Mouse (Mus musculus) E14TG2a.4 (cell line): ENCODE measurements at regions not wholly inside any gene's neighbourhood (a gene's known extent, or its start where the extent isn't known, plus 50 kb on each side); places are given as distances from the start of the nearest gene placed in this dataset.

Source experiments
- H3K27me3 ChIP-seq: 2 replicates; pipeline ENCODE4 v1.6.1; 2014; ENCODE audit warnings: low read length, control low read depth; ENCODE audit not compliant: insufficient read depth
- H3K36me3 ChIP-seq: 2 replicates; pipeline ENCODE4 v1.6.1; 2014; ENCODE audit warnings: low read length, control low read depth; ENCODE audit not compliant: insufficient read depth
- H3K4me1 ChIP-seq: replicated peaks from 2 replicates; pipeline ENCODE4 v1.6.1; 2014; ENCODE audit warnings: low read depth, low read length, control low read depth
- H3K4me3 ChIP-seq: replicated peaks from 2 replicates; pipeline ENCODE4 v1.5.1; 2014; ENCODE audit warnings: mild to moderate bottlenecking, low read length
- H3K9me3 ChIP-seq: 2 replicates; pipeline ENCODE4 v1.6.1; 2014; ENCODE audit warnings: low read length, control low read depth
- CTCF ChIP-seq: conservative IDR thresholded peaks from 2 replicates; pipeline ENCODE4 v1.5.1; 2014; ENCODE audit warnings: low read length
- NANOG ChIP-seq: IDR thresholded peaks from 2 replicates; pipeline ENCODE4 v1.6.1; 2014; ENCODE audit warnings: borderline replicate concordance, low read length, mixed read lengths
- POU5F1 ChIP-seq: IDR thresholded peaks from 2 replicates; pipeline ENCODE4 v1.6.1; 2014; ENCODE audit warnings: low read length, borderline replicate concordance

DNA sequence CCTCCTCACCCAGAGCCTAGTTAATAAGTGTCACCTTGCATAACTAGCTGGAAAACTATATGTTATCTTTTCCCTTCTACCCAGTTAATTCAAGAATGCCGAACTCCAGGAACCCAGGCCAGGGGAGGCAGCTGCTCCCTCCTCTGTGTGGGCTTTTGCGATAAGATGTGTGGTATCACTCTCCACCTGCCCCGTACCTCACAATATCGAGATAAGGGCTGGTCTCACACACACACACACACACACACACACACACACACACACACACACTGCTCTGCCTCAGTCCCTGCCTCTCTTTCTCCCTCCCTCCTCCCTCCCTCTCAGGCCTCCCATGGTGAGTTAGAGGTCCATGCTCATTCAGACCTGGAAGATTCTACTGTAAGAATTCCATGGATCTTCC lies 127.1 kb downstream of the Slc38a4 start:
- Histone ChIP-seq H3K4me1 (no peaks in the 10 kb centered on the region), H3K4me3 (no peak overlapping the region), H3K27me3 (no peaks in the 10 kb centered on the region), H3K9me3 (peaks cover 5% of the 10 kb centered on the region), H3K36me3 (no peaks in the 10 kb centered on the region)
- TF ChIP-seq CTCF = no peak
- TF ChIP-seq NANOG = no peak
- TF ChIP-seq POU5F1 = no peak

DNA sequence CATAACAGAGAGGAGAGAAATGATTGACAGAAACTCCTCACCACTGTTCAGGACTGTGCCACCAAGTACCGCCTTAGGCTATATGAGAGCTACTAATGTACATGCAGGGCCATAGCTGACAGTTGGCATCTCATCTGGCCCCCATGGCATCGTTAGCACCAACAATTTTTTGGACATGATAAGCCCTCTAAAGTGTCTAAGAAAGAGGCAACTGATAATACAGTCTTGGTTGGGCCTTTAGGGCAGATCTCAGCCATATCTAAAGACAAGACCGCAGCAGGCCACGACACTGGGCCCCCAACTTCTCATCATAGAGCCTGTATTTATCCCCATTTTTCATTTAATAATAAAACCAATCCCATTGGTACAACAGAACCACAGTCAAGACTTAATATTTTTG lies 128.1 kb downstream of the Slc38a4 start:
- no peaks in the 10 kb centered on the region for H3K27me3 ChIP-seq
- H3K9me3 ChIP-seq = no peaks in the 10 kb centered on the region
- H3K4me1 ChIP-seq = no peaks in the 10 kb centered on the region
- no peak overlapping the region for H3K4me3 ChIP-seq
- TF ChIP-seq CTCF (no peak), NANOG (no peak), POU5F1 (no peak)
- H3K36me3 ChIP-seq = no peaks in the 10 kb centered on the region

DNA sequence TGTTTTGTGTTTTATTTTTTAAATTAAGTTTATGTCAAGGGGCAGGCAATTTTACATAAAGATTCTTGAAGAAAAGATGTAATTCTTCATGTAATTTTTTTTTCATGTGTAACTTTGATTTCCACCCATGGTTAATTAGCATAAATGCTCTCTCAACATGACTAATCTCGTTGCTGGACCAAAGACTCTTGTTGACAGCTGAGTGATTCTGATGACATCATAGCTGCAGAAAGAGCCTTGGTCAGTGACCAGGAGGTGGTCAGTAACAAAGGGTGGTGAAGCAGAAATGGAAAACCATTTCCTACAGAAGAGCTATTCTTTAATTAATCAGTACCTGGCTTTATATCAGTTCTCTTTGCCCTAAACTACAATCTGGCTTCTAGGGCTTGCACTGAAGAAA lies 129.1 kb downstream of the Slc38a4 start:
- TF ChIP-seq POU5F1 = no peak
- no peak for TF ChIP-seq NANOG
- no peak for TF ChIP-seq CTCF
- no peaks in the 10 kb centered on the region for H3K36me3 ChIP-seq
- no peaks in the 10 kb centered on the region for H3K27me3 ChIP-seq
- H3K4me3 ChIP-seq = no peak overlapping the region
- H3K4me1 ChIP-seq = no peaks in the 10 kb centered on the region
- no peaks in the 10 kb centered on the region for H3K9me3 ChIP-seq

DNA sequence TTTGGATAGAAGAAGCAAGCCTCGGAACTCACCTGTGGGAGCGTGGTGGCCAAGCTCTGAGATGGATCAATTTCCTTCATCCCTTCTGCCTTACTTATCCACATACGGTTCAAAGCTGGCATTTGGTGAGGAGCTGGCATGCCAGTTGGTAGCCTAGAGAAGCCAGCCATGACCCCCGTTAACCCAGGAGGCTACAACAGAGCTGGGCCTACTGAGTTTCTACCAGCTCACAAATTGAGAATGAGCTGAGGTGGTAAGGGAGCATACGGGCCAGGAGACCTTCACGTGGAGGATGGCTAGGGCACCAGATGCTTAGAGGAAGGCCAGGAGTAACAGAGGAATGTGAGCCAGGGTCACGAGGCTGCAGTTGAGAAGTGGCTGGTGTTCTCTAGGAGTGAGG lies 139.2 kb downstream of the Slc38a4 start:
- Histone ChIP-seq H3K4me1 (no peaks in the 10 kb centered on the region), H3K36me3 (no peaks in the 10 kb centered on the region), H3K9me3 (peaks cover 7% of the 10 kb centered on the region), H3K4me3 (no peak overlapping the region), H3K27me3 (no peaks in the 10 kb centered on the region)
- TF ChIP-seq POU5F1 (no peak), CTCF (no peak), NANOG (no peak)

DNA sequence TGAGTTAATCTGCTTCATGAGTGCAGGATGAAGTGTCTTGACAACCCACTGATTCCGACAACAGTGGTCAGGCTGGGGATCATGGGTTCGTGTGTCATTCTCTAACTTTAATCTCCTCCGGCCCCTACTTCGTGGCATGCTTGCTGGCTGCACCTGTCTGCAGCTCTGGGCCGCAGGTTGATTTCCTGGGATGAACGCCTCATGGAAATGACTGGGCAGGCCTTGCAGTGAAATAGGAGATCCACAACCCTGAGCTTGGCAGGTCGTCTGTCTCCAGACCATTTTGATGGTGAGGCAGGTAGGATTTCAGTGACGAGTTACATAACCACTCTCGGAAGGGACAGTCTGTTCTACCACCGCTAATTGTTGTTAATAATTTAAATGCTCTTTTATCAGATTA lies 140.2 kb downstream of the Slc38a4 start:
- H3K27me3 ChIP-seq = no peaks in the 10 kb centered on the region
- TF ChIP-seq POU5F1 (no peak), NANOG (no peak), CTCF (no peak)
- H3K9me3 ChIP-seq = peaks cover 7% of the 10 kb centered on the region
- no peak overlapping the region for H3K4me3 ChIP-seq
- H3K4me1 ChIP-seq = no peaks in the 10 kb centered on the region
- H3K36me3 ChIP-seq = no peaks in the 10 kb centered on the region

DNA sequence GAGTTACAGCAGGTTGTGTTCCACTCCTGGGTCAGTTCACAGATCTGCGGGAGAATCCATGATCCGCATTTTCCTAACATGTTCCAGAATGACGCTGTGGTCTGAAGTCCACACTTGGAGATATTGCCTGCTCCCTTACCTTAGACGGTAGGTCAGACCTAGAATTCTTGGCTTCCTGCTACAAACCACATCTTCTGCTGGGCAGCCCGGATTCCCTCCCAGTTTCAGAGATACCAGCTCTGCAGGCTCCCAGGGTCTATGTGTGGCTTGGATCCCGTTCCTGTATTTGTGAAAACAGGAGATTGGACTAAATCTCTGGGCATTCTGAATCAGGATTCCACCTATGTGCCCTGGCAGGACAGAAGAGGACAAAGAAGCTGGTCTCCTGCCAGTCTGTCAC lies 140.8 kb downstream of the Slc38a4 start:
- no peaks in the 10 kb centered on the region for H3K4me1 ChIP-seq
- TF ChIP-seq CTCF (no peak), NANOG (no peak), POU5F1 (no peak)
- H3K36me3 ChIP-seq = no peaks in the 10 kb centered on the region
- peaks cover 7% of the 10 kb centered on the region for H3K9me3 ChIP-seq
- no peak overlapping the region for H3K4me3 ChIP-seq
- no peaks in the 10 kb centered on the region for H3K27me3 ChIP-seq

DNA sequence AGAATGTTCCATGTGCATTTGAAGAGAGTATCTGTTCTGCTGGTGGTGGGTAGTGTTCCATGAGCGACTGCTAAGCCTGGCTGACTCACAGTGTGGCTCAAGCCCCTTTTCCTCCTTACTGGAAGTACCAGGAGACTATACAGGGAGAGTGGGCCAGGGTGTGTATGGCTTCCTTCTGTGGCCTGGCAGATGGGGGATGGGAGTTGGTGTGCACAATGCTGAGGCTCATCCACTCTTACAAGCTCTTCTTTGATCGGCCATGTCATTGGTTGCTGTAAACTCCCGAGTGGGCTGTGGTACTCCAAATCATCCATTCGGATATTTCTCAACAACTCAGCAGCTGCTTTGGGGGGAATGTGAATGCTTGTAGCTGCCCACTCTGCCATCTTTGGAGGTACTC lies 150.2 kb downstream of the Slc38a4 start:
- peaks cover 35% of the 10 kb centered on the region for H3K9me3 ChIP-seq
- H3K27me3 ChIP-seq = no peaks in the 10 kb centered on the region
- no peaks in the 10 kb centered on the region for H3K4me1 ChIP-seq
- no peak overlapping the region for H3K4me3 ChIP-seq
- H3K36me3 ChIP-seq = no peaks in the 10 kb centered on the region
- TF ChIP-seq CTCF = no peak
- no peak for TF ChIP-seq NANOG
- no peak for TF ChIP-seq POU5F1

DNA sequence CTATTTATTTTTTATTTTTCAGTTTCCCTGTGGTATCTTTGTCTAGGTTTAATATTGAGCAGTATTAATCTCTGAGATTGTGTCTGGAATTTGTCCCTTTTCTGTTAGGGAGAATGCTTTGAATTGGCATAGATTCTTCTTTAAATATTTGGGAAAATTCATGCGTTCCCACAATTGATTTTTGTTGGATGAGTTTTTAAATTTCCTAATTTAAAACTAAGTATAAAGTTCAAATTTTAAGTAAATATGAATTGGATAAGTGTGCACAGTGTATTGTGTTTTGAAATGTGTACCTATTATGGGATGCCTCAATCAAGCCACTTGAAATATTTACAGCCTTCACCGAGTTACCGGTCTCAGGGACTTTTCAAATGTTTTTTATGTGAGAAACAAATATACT lies 152.3 kb downstream of the Slc38a4 start:
- H3K36me3 ChIP-seq = no peaks in the 10 kb centered on the region
- no peak for TF ChIP-seq CTCF
- TF ChIP-seq NANOG = no peak
- TF ChIP-seq POU5F1 = no peak
- H3K9me3 ChIP-seq = peaks cover 55% of the 10 kb centered on the region
- H3K4me1 ChIP-seq = no peaks in the 10 kb centered on the region
- H3K4me3 ChIP-seq = no peak overlapping the region
- no peaks in the 10 kb centered on the region for H3K27me3 ChIP-seq

DNA sequence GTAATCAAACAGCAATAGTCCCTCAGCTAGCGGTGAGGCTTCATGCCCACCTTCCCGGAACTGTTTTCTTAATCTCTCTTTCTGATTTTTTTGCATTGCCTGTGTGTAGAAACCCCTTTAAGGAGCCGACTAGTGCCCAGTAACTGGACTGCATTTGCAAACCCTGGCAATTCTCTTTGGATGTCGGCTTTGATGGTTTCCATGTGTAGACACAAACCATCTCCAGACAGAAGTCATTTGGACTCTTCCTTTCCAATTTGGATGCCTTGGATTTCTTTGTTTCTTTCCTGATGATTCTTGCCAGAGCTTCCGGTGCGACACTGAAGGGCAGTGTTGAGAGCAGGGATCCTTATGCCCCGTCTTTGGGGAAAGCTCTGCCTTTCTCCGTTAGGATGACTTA lies 153.0 kb downstream of the Slc38a4 start:
- no peak for TF ChIP-seq CTCF
- no peak for TF ChIP-seq POU5F1
- TF ChIP-seq NANOG = no peak
- Histone ChIP-seq H3K9me3 (peaks cover 59% of the 10 kb centered on the region), H3K4me1 (no peaks in the 10 kb centered on the region), H3K27me3 (no peaks in the 10 kb centered on the region), H3K4me3 (no peak overlapping the region), H3K36me3 (no peaks in the 10 kb centered on the region)
